Mouse (Mus musculus) spleen, adult 18-20 months (tissue): ENCODE data around the gene Rab35.

Experiments
- DNase-seq, 2 experiments: peaks; one replicate each; pipeline ENCODE4 v3.0.0; 2022; ENCODE audit warnings: mixed read lengths in 2 of 2

The Rab35 gene

GRCm38 (mm10) chr5:115631505-115632357, at the start of gene Rab35:
Rab35 (plus strand) TSS chr5:115631908.
- peak; percentile 94 for DNase-seq

- no peak for DNase-seq
Measured at GRCm38 (mm10) chr5:115585616-115586015, 46.1 kb upstream of the Rab35 start.

- DNase-seq, result no peak
Measured at GRCm38 (mm10) chr5:115586166-115586565, 45.5 kb upstream of the Rab35 start.

GRCm38 (mm10) chr5:115586780-115587179, 44.9 kb upstream of the Rab35 start:
- DNase-seq, result no peak

GRCm38 (mm10) chr5:115591028-115591427, 40.7 kb upstream of the Rab35 start:
- DNase-seq, result no peak

- no peak for DNase-seq
Measured at GRCm38 (mm10) chr5:115591506-115591905, 40.2 kb upstream of the Rab35 start.

- DNase-seq, result no peak
Measured at GRCm38 (mm10) chr5:115603561-115603960, 28.1 kb upstream of the Rab35 start.

- DNase-seq, result no peak
Measured at GRCm38 (mm10) chr5:115611566-115611965, 20.1 kb upstream of the Rab35 start.

- DNase-seq, result no peak
Measured at GRCm38 (mm10) chr5:115613332-115613731, 18.4 kb upstream of the Rab35 start.

- peak in 1 of 2 experiments; percentile 57 for DNase-seq
Measured at GRCm38 (mm10) chr5:115614948-115615347, 16.8 kb upstream of the Rab35 start.

GRCm38 (mm10) chr5:115619690-115620089, 12.0 kb upstream of the Rab35 start:
- no peak for DNase-seq

GRCm38 (mm10) chr5:115622686-115623085, 9.0 kb upstream of the Rab35 start:
- DNase-seq, result no peak

GRCm38 (mm10) chr5:115623694-115624440, 7.8 kb upstream of the Rab35 start:
- peak in 1 of 2 experiments; percentile 38 for DNase-seq

- DNase-seq, result no peak
Measured at GRCm38 (mm10) chr5:115626237-115626886, 5.3 kb upstream of the Rab35 start.

- no peak for DNase-seq
Measured at GRCm38 (mm10) chr5:115628083-115628482, 3.6 kb upstream of the Rab35 start.

- no peak for DNase-seq
Measured at GRCm38 (mm10) chr5:115629672-115630071, 2.0 kb upstream of the Rab35 start.

- no peak for DNase-seq
Measured at GRCm38 (mm10) chr5:115630291-115630690, 1.4 kb upstream of the Rab35 start.

GRCm38 (mm10) chr5:115632358-115632714, 628 bp downstream of the Rab35 start:
- DNase-seq, result peak; percentile 25 to 39

GRCm38 (mm10) chr5:115633060-115633459, 1.4 kb downstream of the Rab35 start:
- no peak for DNase-seq

- no peak for DNase-seq
Measured at GRCm38 (mm10) chr5:115634046-115634445, 2.3 kb downstream of the Rab35 start.

- DNase-seq, result peak; percentile 54 to 56
Measured at GRCm38 (mm10) chr5:115635536-115635935, 3.8 kb downstream of the Rab35 start.

- DNase-seq, result no peak
Measured at GRCm38 (mm10) chr5:115644192-115644591, 12.5 kb downstream of the Rab35 start.

GRCm38 (mm10) chr5:115648876-115649275, 17.2 kb downstream of the Rab35 start:
- DNase-seq, result no peak
